Mouse (Mus musculus): ENCODE measurements around the gene Tigit.

GRCm38 (mm10) chr16:43653288-43653687, 10.7 kb downstream of the Tigit start:
- TF ChIP-seq GATA1 (IDR thresholded peaks at IDR 0.05; ENCODE audit: low read length) (no peak), TAL1 (IDR thresholded peaks at IDR 0.05; ENCODE audit: low read length) (no peak)
